Mouse (Mus musculus) thymus, adult 2 months (tissue): ENCODE data around the gene Sgk1. TPM values are rescaled to one million over a fixed set of nuclear protein-coding genes. Genes with fewer than 3 reads are reported as not detected.
A peak's percentile ranks its signal among the peaks of the same experiment; 100 is the strongest.

ENCODE experiments used
- DNase-seq: peaks from one replicate; pipeline ENCODE4 v3.0.0; 2021
- H3K27ac ChIP-seq: fragments of 200-500 bp; 2 replicates; pipeline ENCODE4 v1.5.1; 2012; ENCODE audit warnings: low read length, control low read depth; ENCODE audit not compliant: control insufficient read depth, insufficient read depth
- H3K27me3 ChIP-seq: fragments of 200-500 bp; 2 replicates; pipeline ENCODE4 v1.6.1; 2012; ENCODE audit warnings: mild to moderate bottlenecking, low read length, moderate library complexity, mixed read lengths; ENCODE audit not compliant: control insufficient read depth, insufficient read depth
- H3K36me3 ChIP-seq: fragments of 200-500 bp; 2 replicates; pipeline ENCODE4 v1.6.1; 2012; ENCODE audit warnings: mild to moderate bottlenecking, low read length, moderate library complexity; ENCODE audit not compliant: control insufficient read depth, insufficient read depth
- H3K4me1 ChIP-seq: fragments of 200-500 bp; replicated peaks from 2 replicates; pipeline ENCODE4 v1.6.1; 2012; ENCODE audit warnings: low read length; ENCODE audit not compliant: control insufficient read depth, insufficient read depth
- H3K4me3 ChIP-seq: fragments of 200-500 bp; 2 replicates; pipeline ENCODE4 v1.5.1; 2012; ENCODE audit warnings: mild to moderate bottlenecking, low read length, control low read depth, moderate library complexity; ENCODE audit not compliant: control insufficient read depth, insufficient read depth
- CTCF ChIP-seq: fragments of 200-500 bp; IDR thresholded peaks from 2 replicates; pipeline ENCODE4 v1.5.1; 2012; ENCODE audit warnings: mild to moderate bottlenecking, control low read depth, low read length, moderate library complexity, borderline replicate concordance; ENCODE audit not compliant: control insufficient read depth, poor library complexity, insufficient read depth; ENCODE audit errors: extremely low read depth
- POLR2A ChIP-seq: fragments of 200-500 bp; IDR thresholded peaks from 2 replicates; pipeline ENCODE4 v1.6.1; 2012; ENCODE audit warnings: mild to moderate bottlenecking, low read length, control low read depth, moderate library complexity; ENCODE audit not compliant: control insufficient read depth, poor library complexity, insufficient read depth; ENCODE audit errors: extremely low read depth
- WGBS: fragments of 180-500 bp; shearing (Covaris S2); methylation state at CpG from one replicate; pipeline ENCODE4 v1.1.7; 2018; 5-methylcytosine and 5-hydroxymethylcytosine counted together
- polyA plus RNA-seq: library from polyadenylated mRNA; depleted of rRNA; stranded (reverse); fragments of >200 nt; gene quantifications from 2 replicates; pipeline ENCODE4 v1.2.3, GENCODE M21; 2012

The Sgk1 gene
- polyA plus RNA-seq, 1 experiment = 18.7 TPM

- no peak overlapping the region for H3K27ac ChIP-seq
Observed at GRCm38 (mm10) chr10:21946751-21947351, 64.9 kb downstream of the Sgk1 start.

GRCm38 (mm10) chr10:21952520-21952919 is 70.5 kb downstream of the Sgk1 start:
- no peak for DNase-seq
- Histone ChIP-seq H3K27me3 (no peaks in the 10 kb centered on the region), H3K4me1 (no peaks in the 10 kb centered on the region), H3K36me3 (no peaks in the 10 kb centered on the region), H3K4me3 (no peak overlapping the region), H3K27ac (no peak overlapping the region)
- no peak for TF ChIP-seq POLR2A
- 91% methylated on average over 4 of the region's 4 CpGs for WGBS

More at GRCm38 (mm10) chr10:21946751-21947351, 64.9 kb downstream of the Sgk1 start:
- TF ChIP-seq CTCF = no peak
- TF ChIP-seq POLR2A = no peak
- Histone ChIP-seq H3K4me3 (no peak overlapping the region), H3K36me3 (no peaks in the 10 kb centered on the region), H3K27me3 (no peaks in the 10 kb centered on the region), H3K4me1 (no peaks in the 10 kb centered on the region)
- WGBS = 69% methylated on average over 9 of the region's 9 CpGs
- DNase-seq = no peak

GRCm38 (mm10) chr10:21961111-21961510 is 79.1 kb downstream of the Sgk1 start:
- WGBS = 91% methylated on average over 2 of the region's 2 CpGs

DNA sequence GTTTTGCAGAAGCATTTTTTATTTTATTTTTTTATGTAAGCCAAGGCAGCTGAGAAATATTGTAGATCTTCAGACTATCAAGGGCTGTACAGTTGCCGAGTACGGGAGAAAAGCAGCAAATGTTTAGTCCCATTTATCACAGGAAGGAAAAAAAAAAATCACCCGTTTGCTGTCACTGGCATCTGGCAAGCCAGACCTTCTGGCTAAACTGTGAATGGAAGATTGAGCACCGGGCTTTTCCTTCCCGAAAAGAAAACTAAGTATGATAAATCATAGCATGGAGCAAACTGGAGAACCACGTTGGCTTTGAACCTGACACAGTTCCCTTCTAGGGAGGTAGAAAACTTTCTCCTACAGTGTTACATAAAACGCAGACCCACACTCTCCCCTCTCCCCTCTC is 81.0 kb downstream of the Sgk1 start:
- 47% methylated on average over 7 of the region's 7 CpGs for WGBS
- no peak overlapping the region for H3K4me3 ChIP-seq
- no peaks in the 10 kb centered on the region for H3K27me3 ChIP-seq
- no peaks in the 10 kb centered on the region for H3K36me3 ChIP-seq
- H3K27ac ChIP-seq = no peak overlapping the region
- TF ChIP-seq POLR2A (no peak), CTCF (no peak)
- no peaks in the 10 kb centered on the region for H3K4me1 ChIP-seq
- DNase-seq = no peak

More at GRCm38 (mm10) chr10:21961111-21961510, 79.1 kb downstream of the Sgk1 start:
- DNase-seq = no peak
- Histone ChIP-seq H3K27me3 (no peaks in the 10 kb centered on the region), H3K36me3 (no peaks in the 10 kb centered on the region), H3K27ac (no peak overlapping the region), H3K4me3 (no peak overlapping the region), H3K4me1 (no peaks in the 10 kb centered on the region)
- no peak for TF ChIP-seq POLR2A
- no peak for TF ChIP-seq CTCF

DNA sequence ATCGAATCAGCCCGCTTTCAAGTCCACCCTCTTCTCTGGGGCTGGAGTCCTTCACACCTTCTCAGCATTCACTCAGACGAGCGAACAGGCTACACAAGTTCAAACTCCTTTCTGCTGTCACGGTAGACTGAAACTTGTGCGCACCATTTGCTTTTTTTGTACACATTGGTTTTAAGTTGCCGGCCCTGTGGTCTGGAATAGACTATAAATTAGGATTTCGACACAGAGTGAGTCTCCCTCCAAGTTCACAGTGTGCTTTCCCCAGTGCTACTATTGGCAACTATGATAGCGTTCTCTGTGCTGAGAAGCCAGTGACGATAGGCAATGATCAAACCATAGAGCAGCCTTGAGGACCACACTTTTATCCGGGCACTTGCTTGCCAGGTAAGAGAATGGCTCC is 91.7 kb downstream of the Sgk1 start:
- no peak overlapping the region for H3K4me3 ChIP-seq
- WGBS = 83% methylated on average over 11 of the region's 11 CpGs
- peaks cover 8% of the 10 kb centered on the region for H3K4me1 ChIP-seq
- no peak for DNase-seq
- H3K27ac ChIP-seq = no peak overlapping the region
- TF ChIP-seq CTCF (no peak), POLR2A (no peak)
- no peaks in the 10 kb centered on the region for H3K36me3 ChIP-seq
- no peaks in the 10 kb centered on the region for H3K27me3 ChIP-seq

- 95% methylated on average over 3 of the region's 3 CpGs for WGBS
- DNase-seq = no peak
- Histone ChIP-seq H3K27ac (no peak overlapping the region), H3K4me1 (peaks cover 8% of the 10 kb centered on the region), H3K4me3 (no peak overlapping the region), H3K36me3 (no peaks in the 10 kb centered on the region), H3K27me3 (no peaks in the 10 kb centered on the region)
- TF ChIP-seq POLR2A = no peak
- TF ChIP-seq CTCF = no peak
Observed at GRCm38 (mm10) chr10:21974801-21975200, 92.8 kb downstream of the Sgk1 start.

DNA sequence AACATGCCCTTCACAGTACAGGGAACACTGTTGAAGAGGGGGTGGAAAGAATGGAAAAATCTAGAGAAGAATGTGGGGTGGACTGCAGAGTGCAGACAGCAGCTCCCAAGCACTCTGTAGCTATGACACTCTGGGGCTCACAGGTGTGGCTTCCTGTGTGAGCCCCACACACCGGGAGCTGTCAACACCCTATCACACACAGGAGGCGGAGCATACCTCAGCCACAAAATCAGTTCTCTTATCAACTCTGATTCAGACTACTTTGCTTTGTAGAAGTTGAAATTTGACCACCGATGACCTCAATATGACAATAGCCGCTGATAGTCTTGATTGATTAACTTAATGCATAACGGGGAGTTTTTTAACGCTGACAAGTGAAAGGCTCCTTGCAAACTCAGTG is 93.4 kb downstream of the Sgk1 start:
- 70% methylated on average over 6 of the region's 6 CpGs for whole genome bisulfite sequencing
- no peaks in the 10 kb centered on the region for H3K36me3 ChIP-seq
- TF ChIP-seq POLR2A (no peak), CTCF (no peak)
- no peak overlapping the region for H3K27ac ChIP-seq
- no peaks in the 10 kb centered on the region for H3K27me3 ChIP-seq
- peaks cover 8% of the 10 kb centered on the region for H3K4me1 ChIP-seq
- DNase-seq = peak; percentile 41
- H3K4me3 ChIP-seq = no peak overlapping the region
